Mouse (Mus musculus) heart, adult 2 months (tissue): ENCODE measurements around the gene Nudt3. TPM values are rescaled to one million over a fixed set of nuclear protein-coding genes. Genes with fewer than 3 reads are reported as not detected.

ENCODE experiments used
- DNase-seq, 2 experiments: peaks; one replicate each; pipeline ENCODE4 v3.0.0; 2021
- H3K27ac ChIP-seq: fragments of 200-600 bp; 2 replicates; pipeline ENCODE4 v1.8.1; 2022
- H3K27me3 ChIP-seq: fragments of 200-500 bp; 2 replicates; pipeline ENCODE4 v1.6.1; 2012; ENCODE audit warnings: mild to moderate bottlenecking, low read length, inconsistent platforms, mixed read lengths; ENCODE audit not compliant: control insufficient read depth, insufficient read depth
- H3K36me3 ChIP-seq: fragments of 200-500 bp; 2 replicates; pipeline ENCODE4 v1.6.1; 2012; ENCODE audit warnings: low read length, inconsistent platforms; ENCODE audit not compliant: control insufficient read depth, insufficient read depth
- H3K4me1 ChIP-seq: fragments of 200-500 bp; 2 replicates; pipeline ENCODE4 v1.6.1; 2011; ENCODE audit warnings: low read length; ENCODE audit not compliant: control insufficient read depth, insufficient read depth
- H3K4me3 ChIP-seq: fragments of 200-600 bp; 2 replicates; pipeline ENCODE4 v1.8.1; 2022
- H3K79me2 ChIP-seq: fragments of 200-500 bp; replicated peaks from 2 replicates; pipeline ENCODE4 v1.6.1; 2012; ENCODE audit warnings: mild to moderate bottlenecking, inconsistent platforms, low read length, moderate library complexity, mixed read lengths; ENCODE audit not compliant: control insufficient read depth, insufficient read depth
- H3K9ac ChIP-seq: fragments of 200-500 bp; 2 replicates; pipeline ENCODE4 v1.6.1; 2012; ENCODE audit warnings: low read depth, mild to moderate bottlenecking, control low read depth, inconsistent platforms, low read length, mixed read lengths
- CTCF ChIP-seq: fragments of 200-600 bp; IDR thresholded peaks from 2 replicates; pipeline ENCODE4 v1.8.1; 2022; ENCODE audit warnings: antibody characterized with exemption, mild to moderate bottlenecking, moderate library complexity
- EP300 ChIP-seq: fragments of 200-500 bp; IDR thresholded peaks from 2 replicates; pipeline ENCODE4 v1.6.1; 2011; ENCODE audit warnings: low read depth, low read length, control low read depth; ENCODE audit not compliant: insufficient read depth
- POLR2A ChIP-seq: fragments of 200-500 bp; IDR thresholded peaks from 2 replicates; pipeline ENCODE4 v1.6.1; 2011; ENCODE audit warnings: mild to moderate bottlenecking, low read depth, low read length, control low read depth; ENCODE audit not compliant: insufficient read depth
- WGBS: fragments of 180-500 bp; shearing (Covaris S2); methylation state at CpG from one replicate; pipeline ENCODE4 v1.1.7; 2018; 5-methylcytosine and 5-hydroxymethylcytosine counted together
- intact Hi-C: fragments of 180-260 bp; cut with DNase I; formaldehyde crosslinking; loops from one replicate; pipeline ENCODE4 v1.15.1; 2025
- polyA plus RNA-seq: library from polyadenylated mRNA; depleted of rRNA; stranded (reverse); fragments of >200 nt; gene quantifications from 2 replicates; pipeline ENCODE4 v1.2.3, GENCODE M21; 2012
- total RNA-seq, 2 experiments: library from RNA; stranded (reverse); gene quantifications; 2 replicates each; pipeline ENCODE4 v1.2.3; 2021

Nudt3 gene
- total and polyA plus RNA-seq, 3 experiments, result 143 to 346 (median 330) TPM

DNA sequence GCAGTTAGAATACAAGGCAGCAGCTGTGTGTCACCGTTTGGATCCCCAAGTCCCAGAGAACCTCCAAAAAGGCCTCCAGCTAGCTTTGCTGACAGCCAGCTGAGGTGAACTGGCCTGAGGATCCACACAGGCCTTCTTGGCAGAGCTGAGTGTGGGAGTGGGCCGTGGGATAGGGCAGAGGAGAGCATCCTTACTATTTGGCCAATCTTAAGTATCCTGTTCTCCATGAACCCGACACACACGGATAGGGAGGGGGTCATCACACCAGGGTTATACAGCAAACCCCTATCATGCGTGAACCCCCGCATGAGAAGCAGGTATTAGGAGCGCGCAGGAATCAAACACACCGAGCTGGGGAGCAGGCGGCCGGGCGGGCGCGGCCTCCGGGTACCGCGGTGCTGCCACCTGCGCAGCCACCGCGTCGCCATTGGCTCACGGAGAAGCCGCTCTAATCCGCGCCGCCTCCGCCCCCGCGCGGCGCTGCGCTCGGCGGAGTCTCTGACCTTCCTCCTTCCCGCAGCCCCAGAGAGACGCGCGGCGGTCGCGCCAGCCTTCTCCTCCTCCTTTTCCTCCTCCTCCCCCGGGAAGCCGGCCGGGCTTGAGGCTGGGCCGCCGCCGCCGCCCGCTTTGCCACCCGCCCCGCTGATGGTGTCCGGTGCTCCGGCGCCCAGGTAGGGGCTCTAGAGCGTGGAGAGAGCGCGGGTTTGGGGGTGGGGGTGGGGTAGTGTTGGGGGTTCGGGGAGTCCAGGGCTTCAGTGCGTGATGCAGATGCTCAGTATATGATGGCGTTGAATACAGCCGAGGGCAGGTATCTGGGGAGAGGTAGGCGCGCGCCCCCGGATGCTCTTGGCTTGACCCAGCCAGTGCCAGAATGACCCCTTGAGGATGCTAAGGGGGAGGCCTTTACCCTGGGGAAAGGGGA lies 32.1 kb upstream of the Nudt3 start, which contains the start of gene Pacsin1:
TSS of gene Pacsin1 (plus strand) at position 421 of the 922 bp plus-strand sequence.
- Histone ChIP-seq H3K27ac (no peak within 1 kb of the TSS), H3K4me1 (no peaks in the 10 kb centered on the region), H3K36me3 (no peaks in the 10 kb centered on the region), H3K4me3 (0 out of 2 replicates have a peak within 1 kb of the TSS, but pooled peaks have one; percentile 0), H3K9ac (0 out of 2 replicates have a peak within 1 kb of the TSS, but pooled peaks have one; percentile 23), H3K27me3 (peaks cover 11% of the 10 kb centered on the region), H3K79me2 (no peaks in the 10 kb centered on the region)
- 5% methylated on average over 65 of the region's 65 CpGs for WGBS
- TF ChIP-seq EP300 (no peak), POLR2A (no peak), CTCF (no peak)
- peak; percentile 36 to 42 for DNase-seq
- intact Hi-C loops, result loop anchor here (10.0 kb wide), 1 partner anchor 229 kb away; no protein-coding TSS in a partner anchor

DNA sequence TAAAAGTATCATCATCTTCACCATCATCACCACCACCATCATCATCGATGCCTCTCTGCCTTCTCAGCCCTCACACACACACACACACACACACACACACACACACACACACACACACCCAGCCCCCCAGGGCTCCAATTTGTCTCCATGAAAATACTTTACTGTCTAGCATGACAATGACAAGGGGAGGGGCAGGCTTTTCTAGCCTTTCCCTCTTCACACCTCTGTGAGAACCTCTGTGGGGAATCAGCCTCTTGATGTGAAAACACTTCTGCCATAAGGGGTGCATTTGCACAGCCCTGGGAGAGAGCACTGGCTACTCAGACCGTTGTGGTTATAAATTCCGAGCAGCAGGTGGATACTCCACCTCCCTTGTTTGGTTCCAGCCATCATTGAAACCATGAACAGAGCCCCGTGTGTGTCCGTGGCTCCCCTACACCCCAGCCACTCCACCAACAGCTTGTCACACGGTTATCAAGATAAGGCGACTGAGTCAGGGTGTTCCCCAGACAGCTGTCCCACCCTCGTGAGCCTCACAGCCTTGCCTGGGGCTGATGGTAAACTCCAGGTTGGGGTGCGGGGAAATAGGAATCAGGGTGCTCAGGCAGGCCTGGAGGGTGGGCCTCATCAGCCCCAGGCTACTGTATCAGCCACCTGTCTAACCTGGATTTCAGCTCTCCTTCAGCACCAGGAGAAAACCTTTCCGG lies 30.1 kb upstream of the Nudt3 start:
- Histone ChIP-seq H3K79me2 (no peaks in the 10 kb centered on the region), H3K4me3 (no peak overlapping the region), H3K27me3 (peaks cover 11% of the 10 kb centered on the region), H3K27ac (no peak overlapping the region), H3K36me3 (no peaks in the 10 kb centered on the region), H3K9ac (no peak overlapping the region), H3K4me1 (peaks cover 1% of the 10 kb centered on the region; the same call in 1 of the 2 replicates)
- no peak for TF ChIP-seq CTCF
- TF ChIP-seq POLR2A, result no peak
- TF ChIP-seq EP300, result no peak
- 71% methylated on average over 10 of the region's 10 CpGs for WGBS
- DNase-seq, result no peak
- intact Hi-C loops, result loop anchor here (5.0 to 10.0 kb wide), 2 partner anchors 231 to 329 kb away; no protein-coding TSS in a partner anchor

DNA sequence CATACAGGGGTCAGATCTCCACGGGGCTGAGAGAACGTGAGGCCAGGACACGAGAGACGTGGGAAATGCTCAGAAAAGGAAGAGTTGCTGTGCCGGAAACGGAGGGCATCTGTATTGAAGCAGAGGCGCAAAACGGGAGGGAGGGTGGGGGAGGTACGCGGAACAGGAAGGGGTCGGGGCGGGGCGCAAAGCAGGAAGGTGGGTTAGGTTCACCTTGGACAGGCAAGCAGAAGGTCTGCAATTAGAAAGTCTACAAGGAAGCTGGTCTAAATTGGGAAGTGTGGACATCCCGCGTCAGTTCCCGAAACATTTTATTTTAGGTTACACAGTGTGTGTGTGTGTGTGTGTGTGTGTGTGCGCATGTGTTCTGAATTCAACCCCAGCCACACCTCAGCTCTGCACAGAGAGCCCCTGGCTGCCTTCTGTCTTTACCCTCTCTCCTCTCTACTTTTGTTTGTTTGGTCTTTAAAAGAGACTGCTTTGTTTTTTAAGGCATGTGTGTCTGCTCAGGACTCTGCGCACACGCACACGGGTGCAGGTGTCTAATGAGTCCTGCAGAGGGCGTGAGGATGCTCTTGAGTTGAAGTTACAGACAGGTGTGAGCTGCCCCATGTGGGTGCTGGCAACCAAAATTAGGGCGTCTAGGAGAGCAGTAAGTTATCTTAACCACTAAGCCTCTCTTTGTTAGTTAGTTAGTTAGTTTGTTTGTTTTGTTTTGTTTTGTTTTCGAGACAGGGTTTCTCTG lies 28.9 kb upstream of the Nudt3 start:
- H3K27ac ChIP-seq, result no peak overlapping the region
- intact Hi-C loops, result loop anchor here (5.0 to 10.0 kb wide), 2 partner anchors 233 to 330 kb away; no protein-coding TSS in a partner anchor

DNA sequence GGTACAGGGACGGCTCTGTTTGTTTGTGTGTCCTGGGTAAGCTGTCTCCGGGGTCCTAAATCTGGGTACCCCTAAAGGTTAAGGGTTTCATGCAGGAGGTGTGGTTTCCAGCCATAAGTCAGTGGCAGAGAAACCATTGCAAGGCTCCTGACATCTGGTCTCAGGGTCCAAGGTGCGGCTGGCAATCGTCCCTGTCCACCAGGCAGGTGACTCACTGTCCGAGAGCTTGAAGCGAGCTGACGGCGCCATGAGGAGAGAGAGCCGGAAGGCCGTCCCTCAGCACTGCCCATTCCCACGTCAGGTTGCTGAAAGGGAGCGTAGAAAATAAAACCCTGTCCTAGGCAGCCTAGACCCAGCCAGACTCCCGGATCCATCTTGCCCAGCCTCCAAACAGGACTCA lies 27.3 kb upstream of the Nudt3 start:
- peaks cover 1% of the 10 kb centered on the region; the same call in 1 of the 2 replicates for H3K4me1 ChIP-seq
- no peak overlapping the region for H3K27ac ChIP-seq
- H3K79me2 ChIP-seq, result no peaks in the 10 kb centered on the region
- TF ChIP-seq EP300, result no peak
- no peak for TF ChIP-seq POLR2A
- no peak for TF ChIP-seq CTCF
- DNase-seq, result no peak
- H3K36me3 ChIP-seq, result no peaks in the 10 kb centered on the region
- 73% methylated on average over 13 of the region's 13 CpGs for WGBS
- peaks cover 8% of the 10 kb centered on the region for H3K27me3 ChIP-seq
- H3K4me3 ChIP-seq, result no peak overlapping the region
- intact Hi-C loops, result loop anchor here (1.0 to 10.0 kb wide), 3 partner anchors 111 to 332 kb away; no protein-coding TSS in a partner anchor
- H3K9ac ChIP-seq, result no peak overlapping the region

More for the DNA sequence above, 28.9 kb upstream of the Nudt3 start:
- no peak overlapping the region for H3K9ac ChIP-seq
- no peaks in the 10 kb centered on the region for H3K36me3 ChIP-seq
- WGBS, result 65% methylated on average over 23 of the region's 23 CpGs
- TF ChIP-seq EP300 (no peak), CTCF (no peak), POLR2A (no peak)
- peaks cover 11% of the 10 kb centered on the region for H3K27me3 ChIP-seq
- H3K4me3 ChIP-seq, result no peak overlapping the region
- no peak for DNase-seq
- H3K79me2 ChIP-seq, result no peaks in the 10 kb centered on the region
- H3K4me1 ChIP-seq, result peaks cover 1% of the 10 kb centered on the region; the same call in 1 of the 2 replicates

DNA sequence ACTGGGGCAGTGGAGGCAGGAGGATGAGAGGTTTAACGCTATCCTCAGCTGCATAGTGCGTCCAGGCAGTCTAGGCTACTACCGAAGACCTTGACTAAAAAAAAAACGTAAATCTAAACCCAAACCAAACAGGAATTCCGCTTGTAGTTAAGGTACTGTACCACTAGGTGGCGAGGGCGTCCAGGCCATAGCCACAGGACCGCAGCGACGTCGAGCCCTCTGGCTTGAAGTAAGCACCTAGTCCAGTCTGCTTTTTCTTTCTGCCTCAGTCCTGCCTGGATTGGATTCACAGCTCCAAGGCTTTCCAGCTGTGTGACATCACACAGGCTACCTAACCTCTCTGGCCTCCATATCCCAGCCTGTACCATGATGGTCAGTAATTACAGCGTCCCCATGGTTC lies 26.9 kb upstream of the Nudt3 start:
- no peaks in the 10 kb centered on the region for H3K36me3 ChIP-seq
- peaks cover 4% of the 10 kb centered on the region; the same call in 1 of the 2 replicates for H3K27me3 ChIP-seq
- H3K9ac ChIP-seq, result no peak overlapping the region
- DNase-seq, result peak; percentile 51 to 60
- no peaks in the 10 kb centered on the region for H3K79me2 ChIP-seq
- intact Hi-C loops, result loop anchor here (1.0 to 10.0 kb wide), 3 partner anchors 111 to 332 kb away; no protein-coding TSS in a partner anchor
- WGBS, result 12% methylated on average over 12 of the region's 12 CpGs
- no peak for TF ChIP-seq POLR2A
- peak; percentile 90 for TF ChIP-seq CTCF
- TF ChIP-seq EP300, result 0 out of 2 replicates have a peak, but pooled peaks have one; percentile 38
- H3K4me1 ChIP-seq, result peaks cover 1% of the 10 kb centered on the region; the same call in 1 of the 2 replicates
- H3K27ac ChIP-seq, result no peak overlapping the region
- no peak overlapping the region for H3K4me3 ChIP-seq
